Mouse (Mus musculus): ENCODE data around the gene Cabp7. TPM values are rescaled to one million over a fixed set of nuclear protein-coding genes. Genes with fewer than 3 reads are reported as not detected.
A peak's percentile ranks its signal among the peaks of the same experiment; 100 is the strongest.
"Not testable (repeated sequence)": the region's sequence is repeated elsewhere in the genome, so short reads cannot be mapped to it uniquely, and the experiment has no call there.

Gene Cabp7
- polyA plus RNA-seq, 1 experiment = not detected

- 19% methylated on average over 4 of the region's 4 CpGs for WGBS
These were observed 31.9 kb downstream of the Cabp7 start for GRCm38 (mm10) chr11:4714727-4715126.

GRCm38 (mm10) chr11:4712822-4713221, 33.8 kb downstream of the Cabp7 start:
- no peak for TF ChIP-seq CTCF (IDR thresholded peaks at IDR 0.05; ENCODE audit: control insufficient read depth, insufficient read depth, low read length)
- TF ChIP-seq POLR2A (IDR thresholded peaks at IDR 0.05; ENCODE audit: borderline replicate concordance, control insufficient read depth, low read depth, low read length) = no peak
- Histone ChIP-seq H3K27ac (ENCODE audit: control insufficient read depth, insufficient read depth, low read depth, low read length, poor library complexity) (no peak overlapping the region), H3K4me1 (ENCODE audit: control insufficient read depth, insufficient read depth, low read length) (peaks cover 2% of the 10 kb centered on the region), H3K4me3 (replicated peaks; ENCODE audit: control insufficient read depth, low read depth, low read length) (no peak overlapping the region)

More at GRCm38 (mm10) chr11:4714727-4715126, 31.9 kb downstream of the Cabp7 start:
- no peak for TF ChIP-seq POLR2A (IDR thresholded peaks at IDR 0.05; ENCODE audit: borderline replicate concordance, control insufficient read depth, low read depth, low read length)
- no peak for TF ChIP-seq CTCF (IDR thresholded peaks at IDR 0.05; ENCODE audit: control insufficient read depth, insufficient read depth, low read length)
- peaks cover 2% of the 10 kb centered on the region for H3K4me1 ChIP-seq (ENCODE audit: control insufficient read depth, insufficient read depth, low read length)
- no peak overlapping the region for H3K27ac ChIP-seq (ENCODE audit: control insufficient read depth, insufficient read depth, low read depth, low read length, poor library complexity)
- H3K4me3 ChIP-seq (replicated peaks; ENCODE audit: control insufficient read depth, low read depth, low read length) = no peak overlapping the region

GRCm38 (mm10) chr11:4710188-4710587, 36.4 kb downstream of the Cabp7 start:
- H3K4me1 ChIP-seq (ENCODE audit: control insufficient read depth, insufficient read depth, low read length); H3K4me3 ChIP-seq (replicated peaks; ENCODE audit: control insufficient read depth, low read depth, low read length); H3K27ac ChIP-seq (ENCODE audit: control insufficient read depth, insufficient read depth, low read depth, low read length, poor library complexity): not testable (repeated sequence)
- 77% methylated on average over 4 of the region's 4 CpGs for WGBS

DNA sequence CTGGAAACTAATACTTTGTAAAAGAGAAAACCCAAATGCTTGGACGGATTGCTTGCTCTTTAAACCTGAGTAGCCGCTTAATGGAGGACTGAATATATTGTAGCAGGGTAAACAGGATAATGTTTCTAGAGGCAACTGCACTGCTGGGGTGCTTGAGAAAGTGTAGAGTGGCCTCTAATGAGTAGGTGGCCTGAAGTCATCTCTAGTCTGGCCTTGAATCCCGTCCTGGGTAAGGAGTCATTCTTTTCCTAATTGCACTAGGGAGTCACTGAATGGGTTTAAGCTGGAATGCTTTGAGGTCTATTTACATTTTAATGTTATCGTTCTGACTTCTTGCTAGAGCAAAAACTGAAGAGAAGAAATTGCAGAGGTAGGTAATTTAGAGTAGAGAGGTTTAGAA, 41.4 kb downstream of the Cabp7 start:
- H3K4me1 ChIP-seq (ENCODE audit: control insufficient read depth, insufficient read depth, low read length) = peaks cover 2% of the 10 kb centered on the region; the same call in 1 of the 2 replicates
- 10% methylated on average over 4 of the region's 4 CpGs for WGBS
- H3K4me3 ChIP-seq (replicated peaks; ENCODE audit: control insufficient read depth, low read depth, low read length) = peak overlapping the region; percentile 90
- no peak for TF ChIP-seq POLR2A (IDR thresholded peaks at IDR 0.05; ENCODE audit: borderline replicate concordance, control insufficient read depth, low read depth, low read length)
- H3K27ac ChIP-seq (ENCODE audit: control insufficient read depth, insufficient read depth, low read depth, low read length, poor library complexity) = peak overlapping the region; percentile 60; the same call in 1 of the 2 replicates

DNA sequence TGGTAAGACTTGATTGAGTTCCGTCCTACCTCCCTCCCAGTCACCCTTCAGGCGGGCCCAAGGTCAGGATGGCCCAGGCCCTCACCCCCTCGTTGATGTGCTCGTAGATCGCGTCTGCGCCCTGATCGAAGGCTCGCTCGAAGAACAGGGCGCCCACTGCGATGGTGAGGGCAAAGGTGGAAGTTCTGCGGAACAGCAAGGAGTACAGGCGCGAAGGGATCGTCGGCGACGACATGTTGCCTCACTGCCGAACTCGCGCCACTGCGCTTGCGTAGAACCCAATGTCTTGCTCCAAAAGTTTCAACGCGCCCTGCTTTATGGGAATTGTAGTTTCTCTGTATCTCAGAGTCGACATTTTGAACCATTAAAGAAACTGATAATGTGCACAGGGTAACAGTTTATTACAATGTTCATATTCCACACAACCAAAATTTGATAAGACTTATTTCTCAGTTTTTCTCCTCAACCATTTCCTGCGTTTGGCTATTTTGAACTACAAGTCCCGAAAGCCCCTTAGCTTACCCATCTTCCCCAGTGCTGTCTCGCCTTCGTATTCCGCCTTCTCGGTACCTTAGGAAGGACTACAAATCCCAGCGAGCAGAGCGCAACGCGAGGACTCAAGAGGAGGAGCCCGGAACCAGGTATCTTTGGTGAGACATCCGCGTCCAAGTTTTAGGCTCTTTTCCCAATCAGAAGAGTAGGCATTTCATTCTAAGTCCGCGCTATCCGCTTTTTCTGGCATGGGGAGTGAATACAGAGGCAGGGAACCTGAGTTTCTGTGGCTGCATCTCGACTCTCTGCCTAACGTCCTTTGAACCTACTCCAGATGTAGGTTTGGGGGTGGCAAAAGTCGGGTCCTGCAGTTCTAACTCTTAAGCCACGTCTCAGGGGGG, 42.3 kb downstream of the Cabp7 start, which contains the start of the genes Uqcr10 and Zmat5:
TSS of gene Uqcr10 (minus strand) at position 271 of the 893 bp plus-strand sequence.
TSS of gene Zmat5 (plus strand) at position 607 of the 893 bp plus-strand sequence.
- peak; percentile 42; the same call in 1 of the 2 replicates for TF ChIP-seq CTCF (IDR thresholded peaks at IDR 0.05; ENCODE audit: control insufficient read depth, insufficient read depth, low read length)
- peak; percentile 96 for TF ChIP-seq POLR2A (IDR thresholded peaks at IDR 0.05; ENCODE audit: borderline replicate concordance, control insufficient read depth, low read depth, low read length)
- peak within 1 kb of the TSS; percentile 90 for H3K4me3 ChIP-seq (replicated peaks; ENCODE audit: control insufficient read depth, low read depth, low read length)
- peaks cover 2% of the 10 kb centered on the region; the same call in 1 of the 2 replicates for H3K4me1 ChIP-seq (ENCODE audit: control insufficient read depth, insufficient read depth, low read length)
- peak within 1 kb of the TSS; percentile 74 for H3K27ac ChIP-seq (ENCODE audit: control insufficient read depth, insufficient read depth, low read depth, low read length, poor library complexity)
- WGBS = under 1% methylated on average over 47 of the region's 47 CpGs

- H3K4me3 ChIP-seq (replicated peaks; ENCODE audit: control insufficient read depth, low read depth, low read length) = peak overlapping the region; percentile 90
- peaks cover 2% of the 10 kb centered on the region; the same call in 1 of the 2 replicates for H3K4me1 ChIP-seq (ENCODE audit: control insufficient read depth, insufficient read depth, low read length)
- H3K27ac ChIP-seq (ENCODE audit: control insufficient read depth, insufficient read depth, low read depth, low read length, poor library complexity) = peak overlapping the region; percentile 74
- 2% methylated on average over 12 of the region's 12 CpGs for WGBS
- TF ChIP-seq CTCF (IDR thresholded peaks at IDR 0.05; ENCODE audit: control insufficient read depth, insufficient read depth, low read length) (no peak), POLR2A (IDR thresholded peaks at IDR 0.05; ENCODE audit: borderline replicate concordance, control insufficient read depth, low read depth, low read length) (no peak)
These were observed 42.9 kb downstream of the Cabp7 start for GRCm38 (mm10) chr11:4703688-4704071.

GRCm38 (mm10) chr11:4700726-4701125, 45.9 kb downstream of the Cabp7 start:
- WGBS = 90% methylated on average over 8 of the region's 8 CpGs
- H3K4me1 ChIP-seq (ENCODE audit: control insufficient read depth, insufficient read depth, low read length) = peaks cover 2% of the 10 kb centered on the region; the same call in 1 of the 2 replicates
- TF ChIP-seq CTCF (IDR thresholded peaks at IDR 0.05; ENCODE audit: control insufficient read depth, insufficient read depth, low read length) = no peak
- H3K4me3 ChIP-seq (replicated peaks; ENCODE audit: control insufficient read depth, low read depth, low read length) = no peak overlapping the region
- no peak overlapping the region for H3K27ac ChIP-seq (ENCODE audit: control insufficient read depth, insufficient read depth, low read depth, low read length, poor library complexity)

- TF ChIP-seq POLR2A (IDR thresholded peaks at IDR 0.05; ENCODE audit: borderline replicate concordance, control insufficient read depth, low read depth, low read length) (no peak), CTCF (IDR thresholded peaks at IDR 0.05; ENCODE audit: control insufficient read depth, insufficient read depth, low read length) (peak; percentile 3; the same call in 1 of the 2 replicates)
- no peak overlapping the region for H3K4me3 ChIP-seq (replicated peaks; ENCODE audit: control insufficient read depth, low read depth, low read length)
- 34% methylated on average over 7 of the region's 7 CpGs for WGBS
- no peaks in the 10 kb centered on the region; the same call in 1 of the 2 replicates for H3K4me1 ChIP-seq (ENCODE audit: control insufficient read depth, insufficient read depth, low read length)
- H3K27ac ChIP-seq (ENCODE audit: control insufficient read depth, insufficient read depth, low read depth, low read length, poor library complexity) = no peak overlapping the region; the same call in 1 of the 2 replicates
These were observed 49.3 kb downstream of the Cabp7 start for GRCm38 (mm10) chr11:4697043-4697983.

Measured in bone marrow, adult 2 months (tissue).